Mouse (Mus musculus) gastrocnemius, adult 8-10 months (tissue): ENCODE measurements at regions not wholly inside any gene's neighbourhood (a gene's known extent, or its start where the extent isn't known, plus 50 kb on each side); places are given as distances from the start of the nearest gene placed in this dataset.

Source experiments
- DNase-seq, 2 experiments: peaks; one replicate each; pipeline ENCODE4 v3.0.0; 2022; ENCODE audit warnings: low spot score in 2 of 2

DNA sequence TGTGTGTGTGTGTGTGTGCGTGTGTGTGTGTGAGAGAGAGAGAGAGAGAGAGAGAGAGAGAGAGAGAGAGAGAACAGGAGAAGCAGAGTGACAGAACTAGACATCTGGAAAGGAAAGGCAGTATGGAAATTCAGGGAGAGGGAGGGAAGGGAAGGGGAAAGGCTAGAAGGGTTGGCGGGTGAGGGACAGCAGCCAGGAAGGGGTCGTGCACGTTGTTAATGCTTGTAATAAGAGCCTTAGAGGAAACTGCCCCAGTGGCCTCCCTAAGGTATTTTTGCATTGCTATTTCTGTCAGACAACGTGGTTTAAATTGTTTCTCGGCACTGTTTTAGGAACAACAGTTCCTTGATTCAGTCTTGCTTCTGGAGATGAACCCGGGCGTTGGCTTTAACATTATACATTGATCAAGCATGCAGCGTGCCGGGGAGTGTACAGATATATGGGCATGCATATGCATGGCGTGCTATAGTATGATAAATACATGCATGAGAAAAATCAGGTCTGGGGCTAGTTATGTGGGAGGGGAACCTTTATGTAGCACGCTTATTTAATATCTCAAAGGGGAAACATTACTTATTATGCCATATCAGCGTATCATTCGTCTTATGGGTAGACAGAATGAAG, 52.6 kb upstream of the Ptgfrn start:
- no peak for DNase-seq

DNA sequence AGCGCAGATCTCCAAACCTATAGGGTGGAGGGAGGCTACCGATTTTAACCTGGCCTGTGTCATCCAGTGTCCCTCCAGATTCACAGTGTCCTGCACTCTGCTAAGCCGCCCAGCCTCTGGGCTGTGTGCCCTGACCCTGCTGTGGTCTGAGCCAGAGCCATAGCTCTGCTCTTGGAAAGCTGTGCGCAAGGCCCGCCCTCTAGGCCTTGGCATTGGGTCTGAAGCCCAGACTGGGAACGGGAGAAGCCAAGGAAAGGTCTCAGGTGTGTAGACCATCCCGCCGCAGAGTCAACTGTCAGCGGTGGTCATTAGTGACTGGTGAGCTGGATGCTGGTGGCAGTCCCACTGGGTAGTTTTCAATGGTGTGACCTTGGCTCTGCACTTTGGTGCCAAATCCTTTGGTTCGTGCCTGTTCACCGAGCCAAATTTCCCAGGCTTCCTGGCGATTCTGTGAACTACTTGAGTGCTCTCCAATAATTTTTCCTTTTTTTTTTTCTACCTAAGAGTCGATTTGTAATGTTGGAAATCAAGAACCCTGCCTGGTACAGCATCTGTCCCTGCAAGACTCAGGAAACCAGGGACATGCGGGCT, 52.0 kb upstream of the Ptgfrn start:
- DNase-seq, result peak; percentile 25 to 31

DNA sequence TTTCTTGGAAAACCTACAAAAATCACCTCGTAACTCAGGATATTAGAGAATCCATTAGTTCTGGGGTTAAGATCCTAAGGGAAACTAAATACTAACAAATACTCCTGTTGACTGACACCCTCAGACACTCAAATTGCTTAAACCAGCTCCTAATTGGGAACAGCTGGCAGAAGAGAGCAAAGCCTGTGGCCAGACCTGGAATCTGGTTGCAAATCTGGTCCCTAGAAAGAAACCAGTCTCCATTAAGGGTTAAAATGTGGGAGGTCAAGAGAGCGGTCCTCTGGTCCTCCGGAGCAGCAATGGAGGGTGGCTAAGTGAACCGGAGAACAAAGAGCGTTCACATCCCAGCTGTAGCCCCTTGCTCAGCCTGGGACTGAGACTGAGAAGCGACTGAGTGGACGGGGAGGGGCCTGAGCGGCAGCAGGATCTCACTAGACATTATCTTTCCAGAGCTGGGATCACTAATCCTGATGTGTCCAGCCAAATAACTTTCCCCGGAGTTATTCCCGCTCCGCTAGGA, 51.4 kb upstream of the Ptgfrn start:
- DNase-seq, result no peak
